Mouse (Mus musculus): ENCODE measurements around the gene Alkal2. TPM values are rescaled to one million over a fixed set of nuclear protein-coding genes. Genes with fewer than 3 reads are reported as not detected.
A peak's percentile ranks its signal among the peaks of the same experiment; 100 is the strongest.

Gene Alkal2
- total RNA-seq (2021): under 1 TPM; 0.54 to 0.93 TPM
- long read RNA-seq, experiment 1, partial matches to known transcripts: 0 of 3 reads
- long read RNA-seq, experiment 1, other reads (novel, unspliced or antisense): 0 of 3 reads
- long read RNA-seq, experiment 2, partial matches to known transcripts: 0 of 2 reads
- long read RNA-seq, experiment 2, other reads (novel, unspliced or antisense): 0 of 2 reads

DNA sequence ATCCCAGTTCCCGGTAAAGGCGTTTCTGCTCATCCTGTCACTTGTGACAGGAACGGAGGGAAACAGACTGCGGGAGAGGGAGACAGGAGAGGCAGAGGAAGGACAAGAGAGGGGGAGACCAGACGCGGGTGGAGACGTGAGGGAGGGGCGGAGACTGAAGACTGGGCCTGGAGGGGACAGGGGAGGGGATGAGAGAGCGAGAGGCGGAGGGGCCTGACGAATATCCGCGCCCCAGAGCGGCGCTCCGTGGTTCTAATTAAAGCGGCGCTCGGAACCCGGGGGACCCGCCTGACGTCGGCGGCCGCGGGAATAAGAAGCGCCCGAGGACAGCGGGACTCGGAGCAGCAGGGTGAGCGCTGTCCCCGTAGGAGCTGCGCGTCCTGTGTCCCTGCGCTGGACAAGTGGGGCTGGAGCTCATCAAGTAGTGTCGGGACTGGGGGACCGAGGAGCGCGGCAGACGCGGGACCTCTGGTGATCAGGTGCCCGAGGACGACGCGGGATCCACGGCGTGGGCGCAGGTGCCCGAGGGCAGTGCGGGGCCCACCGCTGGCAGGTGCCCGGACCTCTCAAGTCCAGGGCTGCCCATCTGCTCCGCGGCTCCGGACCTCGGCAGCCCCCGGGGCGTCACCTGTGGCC lies at the start of gene Alkal2:
Alkal2 (plus strand) TSS at position 337 of the 636 bp plus-strand sequence.
- DNase-seq (ENCODE audit: low spot score in 2 of 2): peak in 1 of 2 experiments; percentile 11

- no peak for DNase-seq (ENCODE audit: low spot score in 2 of 2)
Observed at GRCm38 (mm10) chr12:30848521-30848920, 35.6 kb upstream of the Alkal2 start.

- no peak for DNase-seq (ENCODE audit: low spot score in 2 of 2)
Observed at GRCm38 (mm10) chr12:30850902-30851301, 33.2 kb upstream of the Alkal2 start.

GRCm38 (mm10) chr12:30851871-30852270 lies 32.3 kb upstream of the Alkal2 start:
- DNase-seq (ENCODE audit: low spot score in 2 of 2): no peak

DNA sequence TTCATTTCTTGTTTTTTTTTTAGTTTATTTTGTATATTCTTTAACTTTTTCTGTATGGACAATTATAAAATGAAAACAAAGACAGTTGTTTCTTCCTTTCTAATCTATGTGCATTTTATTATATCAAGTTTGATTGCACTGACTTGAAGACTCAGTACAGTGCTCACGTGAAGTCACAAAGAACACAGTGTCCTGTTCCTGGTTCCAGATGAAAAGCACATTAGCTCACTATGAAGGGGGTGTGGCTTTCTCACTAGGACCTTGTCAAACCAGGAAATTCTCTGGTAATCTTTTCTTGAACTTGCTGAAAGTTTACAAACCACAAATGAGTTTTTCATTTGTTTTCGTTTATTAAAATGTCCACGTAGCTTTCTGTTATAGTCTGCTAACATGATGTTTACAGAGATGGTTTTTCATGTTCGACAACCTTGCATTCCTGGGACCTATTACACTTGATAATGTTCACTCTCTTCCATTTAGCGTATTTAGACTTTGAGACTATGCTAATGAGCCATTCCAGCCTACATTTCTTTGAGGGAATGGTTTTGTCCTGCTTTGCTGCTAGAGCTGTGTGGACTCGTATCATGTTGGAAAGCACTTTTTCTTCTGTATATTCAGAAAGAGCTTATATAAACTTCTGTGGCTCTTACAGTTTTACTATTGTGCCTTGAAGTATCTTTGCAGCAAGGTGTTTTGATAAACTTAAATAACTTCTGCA lies 28.5 kb upstream of the Alkal2 start:
- DNase-seq (ENCODE audit: low spot score in 2 of 2): no peak

DNA sequence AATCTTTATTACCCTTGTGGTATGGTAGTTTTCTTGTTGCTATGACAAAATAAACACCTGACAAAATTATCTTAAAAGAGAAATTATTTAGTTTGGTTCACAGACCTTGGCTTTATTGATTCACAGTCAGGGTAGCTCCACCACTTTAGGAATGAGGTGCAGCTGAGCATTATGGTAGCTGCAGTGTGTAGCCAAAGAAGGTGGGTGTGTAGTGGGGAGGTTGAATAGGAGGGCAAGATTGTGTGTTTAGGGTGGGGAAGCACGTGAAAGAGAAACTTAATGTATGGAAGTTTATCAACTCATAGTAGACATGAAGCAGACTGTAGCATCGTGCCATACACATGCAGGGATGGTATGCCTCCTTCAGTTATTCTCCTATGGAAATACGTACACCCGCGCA lies 27.9 kb upstream of the Alkal2 start:
- DNase-seq (ENCODE audit: low spot score in 2 of 2): no peak

- DNase-seq (ENCODE audit: low spot score in 2 of 2): no peak
Observed at GRCm38 (mm10) chr12:30864347-30864746, 19.8 kb upstream of the Alkal2 start.

DNA sequence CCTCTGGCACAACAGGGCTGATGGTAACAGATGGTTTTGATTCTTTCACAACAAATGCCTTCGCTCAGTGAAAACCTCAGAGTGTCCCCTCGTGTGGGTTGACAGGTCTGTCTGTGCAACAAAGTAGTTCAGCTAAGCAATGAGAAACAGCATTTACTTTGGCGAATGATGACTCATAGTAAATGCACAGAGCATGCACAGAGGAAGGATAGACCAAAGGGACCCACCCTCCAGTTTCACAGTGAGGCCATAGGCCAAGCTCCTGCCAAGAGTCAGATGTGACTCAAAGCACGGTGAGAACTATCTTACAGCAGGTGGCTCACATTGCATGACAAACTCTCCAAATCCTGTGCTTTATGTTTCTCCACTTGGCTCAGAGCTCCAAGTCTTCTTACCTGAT lies 18.3 kb upstream of the Alkal2 start:
- DNase-seq (ENCODE audit: low spot score in 2 of 2): no peak

GRCm38 (mm10) chr12:30879447-30879846 lies 4.7 kb upstream of the Alkal2 start:
- no peak for DNase-seq (ENCODE audit: low spot score in 2 of 2)

DNA sequence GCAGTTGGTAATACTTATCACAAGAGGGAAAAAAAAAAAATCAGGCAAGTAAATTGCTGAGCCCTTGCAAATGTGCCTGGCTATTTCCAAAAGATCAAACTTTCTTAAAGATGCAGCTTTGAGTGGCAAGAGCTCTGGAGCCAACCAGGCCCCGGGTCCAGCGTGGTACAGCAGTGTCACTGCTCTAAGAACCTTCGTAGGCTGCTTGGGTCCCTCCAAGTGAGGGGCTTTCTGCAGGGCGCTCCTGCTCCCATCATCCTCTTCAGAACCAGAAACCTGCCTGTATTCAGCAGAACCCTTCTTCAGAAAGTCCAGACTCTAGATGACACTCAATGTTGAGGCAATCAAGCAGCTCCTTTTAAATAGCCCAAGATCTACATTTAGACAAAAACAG lies 533 bp upstream of the Alkal2 start:
- no peak for DNase-seq (ENCODE audit: low spot score in 2 of 2)

DNA sequence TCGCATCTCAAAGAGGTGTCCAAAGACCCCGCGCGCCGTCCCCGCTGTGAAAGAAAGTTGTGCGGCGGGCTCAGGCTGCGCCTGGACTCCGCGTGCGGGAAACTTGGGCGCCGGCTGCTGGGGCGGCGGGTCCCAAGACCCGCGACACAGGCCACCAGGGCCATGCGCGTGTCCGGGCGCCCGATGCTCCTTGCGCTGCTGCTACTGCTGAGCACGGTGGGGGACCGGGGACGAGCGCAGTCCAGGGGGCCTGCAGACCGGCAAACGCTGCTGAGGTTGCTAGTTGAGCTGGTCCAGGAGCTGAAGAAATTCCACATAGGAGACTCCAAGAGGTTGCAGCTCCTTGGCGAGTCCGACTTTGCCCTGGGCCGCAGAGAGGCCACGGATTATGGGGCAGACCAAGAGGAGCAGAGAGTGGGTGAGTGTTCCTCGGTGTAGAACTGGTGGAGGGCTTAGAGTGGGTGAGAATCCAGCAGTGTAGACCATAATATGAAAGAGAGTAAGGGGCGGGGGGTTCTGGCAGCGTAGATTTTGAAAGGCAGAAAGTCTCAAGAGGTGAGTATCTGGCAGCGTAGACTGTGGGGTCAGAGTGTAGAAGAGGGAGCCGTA lies 604 bp downstream of the Alkal2 start:
- peak in 1 of 2 experiments; percentile 9 for DNase-seq (ENCODE audit: low spot score in 2 of 2)

DNA sequence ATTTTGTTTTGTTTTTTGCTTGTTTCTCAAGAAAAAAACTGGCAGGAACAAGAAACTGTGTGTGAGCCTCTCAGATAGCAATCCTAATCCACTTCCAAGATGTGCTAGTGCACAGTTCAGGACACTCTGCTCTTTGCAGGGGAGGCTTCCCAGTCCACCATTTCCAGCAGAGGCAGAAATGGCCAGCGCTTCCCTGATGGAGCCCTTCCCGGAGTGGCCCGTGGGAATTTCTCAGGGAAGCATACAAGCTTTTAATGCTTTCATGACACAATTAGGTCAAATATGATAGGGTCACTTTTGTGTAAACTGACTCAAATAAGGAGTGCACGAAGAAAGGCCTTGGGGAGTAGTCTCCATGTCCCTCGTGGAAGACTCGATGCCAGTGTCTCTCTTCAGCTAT lies 1.8 kb downstream of the Alkal2 start:
- DNase-seq (ENCODE audit: low spot score in 2 of 2): peak in 1 of 2 experiments; percentile 18

GRCm38 (mm10) chr12:30888003-30888402 lies 3.9 kb downstream of the Alkal2 start:
- DNase-seq (ENCODE audit: low spot score in 2 of 2): no peak

- DNase-seq (ENCODE audit: low spot score in 2 of 2): peak in 1 of 2 experiments; percentile 58
Observed at GRCm38 (mm10) chr12:30890067-30890466, 5.9 kb downstream of the Alkal2 start.

GRCm38 (mm10) chr12:30891438-30891837 lies 7.3 kb downstream of the Alkal2 start:
- DNase-seq (ENCODE audit: low spot score in 2 of 2): no peak

GRCm38 (mm10) chr12:30897039-30897438 lies 12.9 kb downstream of the Alkal2 start:
- DNase-seq (ENCODE audit: low spot score in 2 of 2): no peak

DNA sequence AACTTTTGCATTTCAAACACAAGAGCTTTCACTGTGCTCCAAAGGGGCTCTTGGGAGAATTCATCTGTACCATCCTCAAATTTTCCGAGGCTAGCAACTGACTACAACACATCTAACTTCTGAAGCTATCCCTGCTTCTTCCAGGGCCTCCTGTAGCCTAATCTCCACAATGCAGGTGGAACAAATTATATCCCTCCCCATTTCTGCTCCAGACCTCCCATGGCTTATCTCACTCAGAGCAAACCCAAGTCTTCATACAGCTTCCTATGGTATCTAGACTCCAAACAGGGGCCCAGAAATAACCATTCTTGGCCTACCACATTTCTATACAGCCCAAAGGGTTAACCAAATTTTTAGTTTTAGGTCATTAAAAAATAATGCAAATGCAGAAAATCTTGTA lies 24.5 kb downstream of the Alkal2 start:
- DNase-seq (ENCODE audit: low spot score in 2 of 2): no peak

DNA sequence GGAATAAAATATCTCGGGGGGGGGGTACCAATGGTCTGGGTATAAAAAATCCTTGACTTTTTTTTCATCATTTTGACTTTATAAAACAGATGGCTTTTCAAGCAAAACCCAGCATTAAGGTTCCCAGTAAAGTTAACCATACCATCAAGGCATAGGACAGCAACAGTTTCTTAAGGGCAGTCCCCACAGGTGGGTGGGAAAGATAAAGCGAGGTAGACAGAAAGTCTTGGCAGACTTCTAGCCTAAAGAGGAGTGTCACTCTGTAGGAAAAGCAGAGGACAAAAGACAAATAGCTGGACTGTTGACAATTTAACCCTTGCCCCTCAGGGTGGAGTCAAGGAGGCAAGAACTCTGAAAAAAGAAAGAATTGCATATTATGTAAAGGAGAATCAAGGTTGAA lies 25.8 kb downstream of the Alkal2 start:
- DNase-seq (ENCODE audit: low spot score in 2 of 2): no peak

DNA sequence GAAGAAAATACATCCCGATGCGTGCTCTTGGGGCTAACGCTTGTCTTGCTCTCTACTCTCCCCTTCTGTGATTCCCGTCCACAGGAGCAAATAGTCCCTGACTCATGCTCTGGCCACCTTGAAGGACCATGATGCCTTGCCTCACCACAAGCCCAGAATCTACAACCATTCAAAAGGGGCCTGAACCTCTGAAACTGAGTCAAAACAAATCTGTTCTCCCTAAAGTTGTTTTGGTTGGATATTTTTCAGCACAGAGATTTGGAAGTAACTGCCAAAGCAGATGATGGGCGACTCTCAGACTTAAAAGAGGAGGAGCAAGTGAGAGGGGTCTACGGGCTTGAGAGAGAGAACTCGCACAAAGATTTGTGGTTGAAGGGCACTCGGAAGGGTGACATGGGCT lies 26.7 kb downstream of the Alkal2 start:
- DNase-seq (ENCODE audit: low spot score in 2 of 2): no peak

DNA sequence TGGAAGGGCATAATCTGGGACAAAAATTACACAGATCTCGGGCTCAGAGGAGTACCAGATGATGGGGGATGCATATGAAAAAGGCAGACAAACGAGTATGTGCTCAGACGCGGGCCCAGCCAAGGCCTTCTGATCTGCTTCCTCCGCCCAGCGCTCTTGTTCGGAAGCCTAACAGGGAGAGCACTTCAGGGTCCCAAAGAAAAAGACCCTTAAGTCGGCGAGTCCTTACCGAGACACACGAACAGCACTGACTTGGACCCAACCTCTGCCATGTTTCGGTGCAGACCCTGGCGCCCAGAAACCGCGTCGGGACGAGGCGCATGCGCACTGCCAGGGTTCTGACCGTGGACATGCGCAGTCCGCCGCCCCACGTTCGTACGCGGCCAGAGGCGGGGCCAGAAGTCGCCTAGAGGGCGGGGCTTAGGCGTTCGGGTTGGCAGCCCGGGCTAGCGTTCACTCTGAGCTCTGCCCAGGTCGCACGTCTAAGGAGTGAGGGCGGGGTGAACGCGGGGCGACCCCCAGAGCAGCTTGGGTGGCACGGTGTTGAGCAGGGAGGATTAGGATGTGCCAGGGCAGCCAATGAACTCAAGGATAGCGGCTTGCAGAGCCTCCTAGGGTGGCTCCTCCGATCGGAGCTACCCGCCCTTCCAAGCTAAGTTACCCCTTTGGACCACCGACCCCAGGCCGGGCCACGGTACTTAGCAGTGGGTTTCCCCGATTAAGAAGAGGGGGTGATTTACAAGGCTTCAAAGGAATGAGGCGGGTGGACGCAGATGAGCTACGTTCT lies 27.3 kb downstream of the Alkal2 start, which contains the start of the genes Acp1 and Sh3yl1:
Acp1 (minus strand) TSS at position 329 of the 787 bp plus-strand sequence.
Sh3yl1 (plus strand) TSS at position 408 of the 787 bp plus-strand sequence.
- DNase-seq (ENCODE audit: low spot score in 2 of 2): peak; percentile 90 to 95

GRCm38 (mm10) chr12:30912048-30912381 lies 27.9 kb downstream of the Alkal2 start:
- peak; percentile 19 to 32 for DNase-seq (ENCODE audit: low spot score in 2 of 2)

Measured in gastrocnemius, postnatal 4 days (tissue).